Mouse (Mus musculus) layer of hippocampus, postnatal 25 days (tissue): ENCODE measurements at regions not wholly inside any gene's neighbourhood (a gene's known extent, or its start where the extent isn't known, plus 50 kb on each side); places are given as distances from the start of the nearest gene placed in this dataset.

ENCODE experiments used
- DNase-seq, 2 experiments: peaks; one replicate each; pipeline ENCODE4 v3.0.0; 2022; ENCODE audit warnings: mixed read lengths in 2 of 2, low spot score in 1 of 2; ENCODE audit errors: extremely low spot score in 1 of 2

DNA sequence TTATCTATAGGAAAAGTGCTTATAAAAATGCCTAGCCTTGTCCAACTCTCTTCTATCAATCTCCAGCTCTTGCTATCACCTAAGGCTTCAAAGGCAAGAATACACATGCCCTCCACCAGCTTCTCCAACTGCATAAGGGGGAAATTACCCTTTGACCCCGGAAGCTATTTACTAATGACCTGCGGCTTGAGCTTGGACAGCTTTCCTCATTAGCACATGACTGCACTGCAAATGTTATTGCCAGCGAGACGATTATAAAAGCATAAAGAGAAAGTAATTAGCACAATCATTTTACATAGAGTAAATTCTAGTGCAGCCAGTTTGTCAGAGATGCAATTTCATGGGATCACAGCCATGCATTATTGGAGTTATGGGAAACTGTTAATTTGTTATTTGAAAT lies 277.0 kb downstream of the Actr3 start:
- no peak for DNase-seq

DNA sequence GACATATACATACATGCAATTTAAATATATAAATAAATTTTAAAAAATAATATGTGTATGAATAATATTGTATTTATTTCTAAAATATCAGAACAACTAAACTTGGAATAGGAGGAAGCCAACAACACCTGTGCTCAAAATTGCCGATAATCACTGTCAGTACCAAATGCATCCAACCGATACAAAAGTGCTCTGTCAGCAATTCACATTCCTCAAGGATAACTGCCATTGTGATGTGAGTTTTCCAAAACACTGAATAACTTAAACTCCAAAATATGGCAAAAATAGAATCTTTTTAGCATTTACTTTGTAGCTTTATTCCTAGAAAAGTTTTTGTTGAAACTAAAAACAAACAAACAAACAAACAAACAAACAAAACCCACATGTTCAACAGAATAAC lies 279.4 kb downstream of the Actr3 start:
- no peak for DNase-seq

DNA sequence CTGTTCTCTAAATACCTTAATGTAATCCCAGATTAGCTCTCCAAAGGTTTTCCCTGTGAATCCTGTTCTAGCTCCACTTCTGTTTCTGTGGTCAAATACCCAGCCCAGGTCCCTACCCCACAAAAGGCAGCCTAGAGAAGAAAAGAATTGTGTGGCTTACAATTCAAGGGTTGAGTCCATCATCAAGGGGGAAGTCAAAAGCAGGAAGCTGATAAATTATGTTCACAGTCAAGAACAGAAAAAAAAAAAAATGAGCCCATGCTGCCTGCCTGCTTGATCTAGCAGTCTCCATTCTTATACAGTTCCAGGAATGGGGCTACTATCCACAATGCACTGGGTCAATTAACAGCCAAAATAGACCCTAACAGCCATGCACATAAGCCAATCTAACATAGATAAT lies 285.7 kb downstream of the Actr3 start:
- no peak for DNase-seq

DNA sequence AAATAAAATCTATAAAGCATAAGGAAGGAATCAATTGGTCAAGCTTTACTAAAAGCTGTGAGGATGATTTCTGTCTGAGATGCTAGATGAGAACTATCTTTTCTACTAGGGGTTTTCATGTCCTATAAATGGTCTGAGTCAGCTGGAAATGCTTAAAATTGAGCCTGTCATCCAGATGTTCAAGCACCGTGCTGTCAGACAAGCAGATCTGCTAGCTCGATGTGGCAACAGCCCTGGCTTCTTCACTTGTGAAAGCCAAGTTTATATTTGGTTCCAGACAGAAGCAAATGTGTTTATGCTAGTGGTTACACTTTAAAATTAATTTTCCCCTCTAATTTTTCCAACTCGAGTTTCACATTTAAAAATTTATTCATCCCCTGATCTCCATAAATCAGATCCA lies 311.7 kb downstream of the Actr3 start:
- no peak for DNase-seq

DNA sequence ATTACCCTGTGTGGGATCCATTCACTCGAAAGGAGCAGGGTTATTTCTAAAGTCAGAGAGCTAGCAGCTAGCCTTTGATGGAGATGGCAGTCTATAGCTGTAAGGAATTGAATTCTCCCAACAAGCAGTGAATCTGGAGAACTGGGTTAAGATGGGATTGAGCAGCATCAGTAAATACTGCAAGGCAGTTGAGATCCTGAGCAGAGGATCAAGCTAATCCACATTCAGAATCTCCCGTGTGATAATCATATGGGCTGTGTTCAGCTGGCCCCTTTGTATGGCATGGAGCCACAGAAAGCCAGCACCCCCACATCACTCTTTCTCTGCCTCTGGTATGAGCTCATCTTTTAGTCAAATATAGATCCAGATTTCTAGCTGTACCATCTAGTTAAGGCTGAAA lies 334.9 kb downstream of the Actr3 start:
- no peak for DNase-seq

DNA sequence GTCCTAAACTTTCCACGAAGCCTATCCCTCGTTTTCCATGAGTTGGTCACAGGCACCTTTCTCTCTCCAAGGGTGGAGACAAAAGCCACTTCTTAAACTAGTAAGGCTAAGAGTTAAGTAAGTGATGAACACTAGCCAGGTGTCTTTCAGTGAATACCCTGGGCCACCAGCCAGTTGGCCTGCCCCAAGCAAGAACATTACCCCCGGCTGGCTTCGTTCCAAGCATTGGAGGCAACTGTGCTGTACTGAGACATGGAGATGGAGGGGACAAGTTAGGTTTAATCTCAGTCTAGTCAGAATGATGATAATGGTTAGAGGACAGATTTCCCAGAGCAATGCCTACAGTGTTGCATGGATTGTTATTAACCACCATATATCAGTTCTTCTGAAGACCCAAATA lies 350.6 kb downstream of the Actr3 start:
- DNase-seq = no peak

DNA sequence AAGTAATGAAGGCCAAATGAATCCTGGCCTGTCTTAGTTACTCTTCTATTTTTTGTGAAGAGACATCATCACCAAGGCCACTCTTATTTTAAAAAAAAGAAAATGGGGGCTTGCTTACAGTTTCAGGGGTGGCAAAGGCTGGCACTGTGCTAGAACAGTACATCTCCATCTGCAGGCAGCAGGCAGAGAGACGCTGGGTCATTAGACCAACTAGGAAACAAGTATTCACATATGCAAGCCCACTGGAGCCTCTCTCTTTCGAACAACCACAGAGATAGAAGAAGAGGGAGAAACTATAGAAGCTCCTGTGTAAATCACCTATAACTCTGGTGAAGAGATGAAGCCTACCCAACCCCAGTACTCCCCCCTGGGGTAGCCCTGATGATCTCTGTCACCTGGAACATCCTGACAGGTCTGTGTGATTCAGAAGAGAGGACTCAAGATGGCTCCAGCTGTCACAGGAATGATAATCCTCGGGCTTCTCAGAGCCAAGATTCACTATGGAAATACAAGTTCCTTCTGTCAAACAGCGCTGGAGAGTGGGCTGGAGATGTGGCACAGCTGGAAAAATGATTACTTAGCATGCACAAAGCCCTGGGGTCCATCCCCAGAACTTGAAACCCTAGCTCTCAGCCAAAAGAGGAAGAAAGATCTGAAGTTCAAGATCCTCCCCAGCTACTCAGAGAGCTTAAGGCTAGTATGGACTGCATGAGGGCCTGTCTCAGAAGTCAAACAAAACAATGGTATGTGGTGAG lies 395.8 kb downstream of the Actr3 start:
- DNase-seq = no peak

DNA sequence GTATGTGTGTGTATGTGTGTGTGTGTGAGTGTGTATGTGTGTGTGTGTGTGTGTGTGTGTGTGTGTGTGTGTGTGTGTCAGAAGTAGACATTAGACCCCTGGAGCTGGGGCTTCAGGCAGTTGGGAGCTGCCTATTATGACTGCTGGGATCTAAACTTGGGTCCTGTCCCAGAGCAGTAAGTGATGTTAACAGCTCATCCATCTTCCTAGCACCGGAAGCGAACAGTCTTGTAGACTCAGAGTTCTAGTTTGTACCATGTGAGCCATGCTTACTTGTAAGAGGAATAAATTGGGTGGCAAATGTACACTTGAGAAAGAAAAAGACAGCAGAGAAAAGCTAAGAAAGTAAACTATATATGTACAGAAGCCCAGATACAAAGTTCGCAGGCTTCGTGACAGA lies 422.2 kb downstream of the Actr3 start:
- no peak for DNase-seq

DNA sequence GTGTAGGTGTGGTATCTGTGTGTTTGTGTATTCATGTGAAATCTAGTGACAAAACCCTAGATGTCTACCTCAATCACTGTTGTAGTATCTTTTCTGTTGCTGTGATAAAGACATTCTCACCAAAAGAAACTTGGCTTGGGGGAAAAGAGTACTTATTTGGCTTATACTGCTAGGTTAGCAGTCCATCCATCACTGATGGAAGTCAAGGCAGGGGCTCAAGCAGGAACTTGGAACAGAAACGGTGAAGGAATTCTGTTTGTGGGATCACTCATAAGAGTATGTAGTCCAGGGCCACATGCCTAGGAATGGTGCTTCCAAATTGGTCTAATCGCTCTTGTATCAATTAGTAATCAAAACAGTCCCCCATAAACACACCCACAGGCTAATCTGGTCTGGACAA lies 423.6 kb downstream of the Actr3 start:
- no peak for DNase-seq

DNA sequence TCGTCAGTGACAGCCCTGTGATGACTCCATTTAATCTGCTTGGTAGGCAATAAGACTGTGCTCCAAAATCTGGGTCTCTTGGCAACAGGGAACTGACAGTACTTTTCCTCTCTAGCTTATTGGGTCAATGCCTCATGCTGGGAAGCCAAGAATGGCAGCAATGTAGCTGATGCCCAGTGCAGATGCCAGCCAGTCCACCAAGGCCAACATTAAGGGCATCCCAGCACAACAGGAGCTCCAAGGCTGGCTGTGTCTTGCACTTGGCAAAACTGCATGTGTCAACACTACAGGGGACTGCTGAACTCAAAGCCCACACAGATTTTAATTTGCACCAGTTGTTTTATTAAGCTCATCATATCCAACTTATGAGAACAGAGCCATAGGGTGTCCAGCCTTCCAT lies 437.9 kb downstream of the Actr3 start:
- peak in 1 of 2 experiments; percentile 4 for DNase-seq

DNA sequence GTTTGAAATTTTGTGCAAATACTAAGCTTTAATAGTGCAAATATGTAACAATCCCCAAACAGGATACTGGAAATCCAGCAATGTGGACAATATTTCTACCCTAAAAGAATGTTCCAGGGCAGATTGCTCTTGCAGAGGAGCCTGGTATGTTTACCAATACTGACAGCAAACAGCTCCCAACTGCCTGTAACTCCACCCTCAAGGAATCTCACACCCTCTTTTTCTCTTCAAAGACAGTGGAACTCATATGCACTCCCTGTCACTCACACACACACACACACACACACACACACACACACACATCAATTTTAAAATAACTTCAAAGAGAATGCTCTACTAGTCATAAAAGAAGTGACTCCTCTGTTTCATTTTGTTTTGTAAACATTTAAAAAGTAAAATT lies 484.7 kb downstream of the Actr3 start:
- no peak for DNase-seq

GRCm38 (mm10) chr1:124904373-124904772 lies 531.2 kb downstream of the Actr3 start:
- DNase-seq = no peak

- DNase-seq = no peak
These were observed 564.4 kb downstream of the Actr3 start for GRCm38 (mm10) chr1:124871148-124871547.

- no peak for DNase-seq
These were observed 569.3 kb downstream of the Actr3 start for GRCm38 (mm10) chr1:124866248-124866647.

- peak in 1 of 2 experiments; percentile 4 for DNase-seq
These were observed 589.8 kb downstream of the Actr3 start for GRCm38 (mm10) chr1:124845681-124846080.

GRCm38 (mm10) chr1:124825717-124826116 lies 609.8 kb downstream of the Actr3 start:
- DNase-seq = no peak

DNA sequence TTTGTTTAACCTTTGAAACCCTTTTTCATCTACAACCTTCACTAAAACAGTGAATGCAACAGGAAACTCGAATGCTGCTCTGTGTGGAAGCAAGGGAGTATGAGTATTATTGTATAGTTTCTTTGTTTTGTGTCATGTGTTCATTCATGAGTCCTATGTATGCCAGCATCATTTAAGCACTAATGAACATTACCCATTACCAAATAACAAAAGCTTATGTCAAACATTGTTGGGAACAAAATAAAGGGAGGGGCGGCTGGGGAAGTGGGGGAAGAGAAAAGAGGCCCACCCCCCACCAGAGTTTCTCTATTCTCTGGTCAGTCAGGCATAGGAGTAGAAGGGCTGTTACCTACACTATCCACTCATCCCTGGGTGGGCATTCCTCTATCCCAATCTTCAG lies 642.5 kb downstream of the Actr3 start:
- DNase-seq = no peak

- DNase-seq = no peak
These were observed 644.9 kb downstream of the Actr3 start for GRCm38 (mm10) chr1:124790646-124791045.

DNA sequence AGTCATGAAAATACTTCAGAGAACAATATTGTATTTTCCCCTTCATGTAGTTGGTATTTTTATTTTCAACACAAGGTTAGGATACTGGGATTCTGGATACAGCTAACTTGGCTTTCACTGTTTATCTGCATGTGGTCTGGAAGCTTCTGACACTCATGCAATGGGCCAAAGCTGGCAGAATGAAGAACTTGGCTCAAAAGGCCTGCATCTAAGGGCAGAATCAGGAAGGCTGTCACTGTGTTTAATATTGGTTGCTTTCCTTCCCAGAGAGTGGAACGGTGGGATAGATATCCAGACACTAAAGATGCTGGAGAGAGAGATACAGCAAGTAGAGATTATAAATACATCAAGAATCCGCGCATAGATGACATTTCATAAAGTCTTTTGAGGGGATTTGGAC lies 645.4 kb downstream of the Actr3 start:
- no peak for DNase-seq

DNA sequence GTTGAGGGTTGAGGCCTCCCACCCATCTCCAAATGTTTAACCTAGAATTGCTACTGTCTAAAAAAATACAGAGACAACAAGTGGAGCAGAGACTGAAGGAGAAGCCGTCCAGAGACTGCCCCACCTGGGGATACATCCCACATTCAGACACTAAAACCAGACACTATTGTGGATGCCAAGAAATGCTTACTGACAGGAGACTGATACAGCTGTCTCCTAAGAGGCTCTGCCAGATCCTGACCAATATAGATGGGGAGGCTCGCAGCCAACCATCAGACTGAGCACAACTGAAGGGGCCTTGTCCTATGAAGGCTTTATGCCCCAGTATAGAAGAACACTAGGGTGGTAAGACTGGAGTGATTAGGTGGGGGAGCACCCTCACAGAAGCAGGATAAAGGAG lies 652.5 kb downstream of the Actr3 start:
- no peak for DNase-seq

DNA sequence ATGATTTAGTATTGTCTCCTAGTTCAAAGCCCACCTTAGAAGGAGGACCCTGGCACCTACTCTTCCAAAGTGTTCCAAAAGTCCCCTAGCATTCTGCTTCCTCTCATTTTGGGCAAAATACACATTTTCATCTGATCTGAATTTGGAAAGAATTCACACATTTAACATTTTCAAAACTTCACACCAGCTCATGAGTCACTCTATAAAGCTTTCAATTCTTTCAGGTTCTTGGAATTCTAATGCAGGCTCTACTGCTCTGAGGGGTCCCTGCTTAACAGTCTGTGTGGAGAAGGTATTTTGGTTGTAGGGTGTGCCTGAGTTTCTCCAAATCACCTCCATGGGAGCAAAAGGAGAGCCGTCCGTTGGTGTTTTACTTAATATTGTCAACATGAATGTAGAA lies 657.8 kb downstream of the Actr3 start:
- no peak for DNase-seq

- DNase-seq = no peak
These were observed 678.8 kb downstream of the Actr3 start for GRCm38 (mm10) chr1:124756721-124757120.

- no peak for DNase-seq
These were observed 694.4 kb upstream of the Dpp10 start for GRCm38 (mm10) chr1:124739777-124740176.
